Mouse (Mus musculus): ENCODE measurements around the gene Smim14.

GRCm38 (mm10) chr5:65531283-65531682 is 5.7 kb downstream of the Smim14 start:
- TF ChIP-seq CTCF (IDR thresholded peaks at IDR 0.05; ENCODE audit: control insufficient read depth, insufficient read depth, low read length) (no peak), POLR2A (IDR thresholded peaks at IDR 0.05; ENCODE audit: borderline replicate concordance, control insufficient read depth, low read depth, low read length) (no peak)
